Mouse (Mus musculus) CH12.LX (cell line): Measurements from ENCODE around the gene Supt3. TPM values are rescaled to one million over a fixed set of nuclear protein-coding genes. Genes with fewer than 3 reads are reported as not detected.

Source experiments
- DNase-seq: peaks from one replicate; pipeline ENCODE4 v3.0.0-alpha.2; 2013; ENCODE audit errors: extremely low read depth
- H3K27ac ChIP-seq: 2 replicates; pipeline ENCODE4 v1.5.1; 2012; ENCODE audit warnings: low read depth, mild to moderate bottlenecking, control low read depth, moderate library complexity; ENCODE audit not compliant: insufficient read depth
- H3K27me3 ChIP-seq: replicated peaks from 2 replicates; pipeline ENCODE3; 2012; ENCODE audit warnings: inconsistent platforms
- H3K36me3 ChIP-seq, 2 experiments: replicated peaks in 1 of 2; 2 replicates each; pipeline versions ENCODE3 to v1.6.1; 2012; ENCODE audit warnings: inconsistent platforms in 1 of 2, low read length in 1 of 2, mild to moderate bottlenecking in 1 of 2, mixed read lengths in 1 of 2, moderate library complexity in 1 of 2; ENCODE audit not compliant: control insufficient read depth in 1 of 2, insufficient read depth in 1 of 2
- H3K4me1 ChIP-seq, 2 experiments: 2 replicates each; pipeline ENCODE4 v1.6.1; 2012; ENCODE audit warnings: inconsistent platforms in 1 of 2, moderate library complexity in 1 of 2; ENCODE audit not compliant: insufficient read depth in 2 of 2, control insufficient read depth in 1 of 2
- H3K4me2 ChIP-seq: 2 replicates; pipeline ENCODE4 v1.6.1; 2012; ENCODE audit warnings: low read depth, mild to moderate bottlenecking, control low read depth; ENCODE audit not compliant: poor library complexity, insufficient read depth, severe bottlenecking
- H3K4me3 ChIP-seq, 3 experiments: fragments of 150-350 bp in 1 of 3; sonication (generic) in 1 of 3; replicated peaks in 1 of 3; 2 replicates each; pipeline versions ENCODE3 to v1.5.1; 2011 to 2012; ENCODE audit warnings: low read depth in 2 of 3, low read length in 2 of 3, mild to moderate bottlenecking in 2 of 3, moderate library complexity in 2 of 3, control low read depth in 1 of 3, improper control_type of control experiment in 1 of 3, inconsistent platforms in 1 of 3, mixed read lengths in 1 of 3; ENCODE audit not compliant: poor library complexity in 1 of 3
- H3K79me2 ChIP-seq: replicated peaks from 2 replicates; pipeline ENCODE4 v1.6.1; 2012; ENCODE audit warnings: mild to moderate bottlenecking, moderate library complexity; ENCODE audit not compliant: control insufficient read depth, poor library complexity, insufficient read depth, severe bottlenecking; ENCODE audit errors: extremely low read depth
- H3K9ac ChIP-seq: 2 replicates; pipeline ENCODE4 v1.6.1; 2012; ENCODE audit warnings: low read depth, mild to moderate bottlenecking, control low read depth, moderate library complexity; ENCODE audit not compliant: insufficient read depth
- H3K9me3 ChIP-seq: replicated peaks from 2 replicates; pipeline ENCODE3; 2012; ENCODE audit warnings: low read length, inconsistent platforms, mixed read lengths
- BHLHE40 ChIP-seq: IDR thresholded peaks from 2 replicates; pipeline ENCODE4 v1.6.1; 2011; ENCODE audit warnings: mild to moderate bottlenecking, low read depth, low read length, improper control_type of control experiment
- CHD1 ChIP-seq: IDR thresholded peaks from 2 replicates; pipeline ENCODE4 v1.6.1; 2012; ENCODE audit warnings: low read depth, low read length, improper control_type of control experiment, inconsistent platforms
- CHD2 ChIP-seq: IDR thresholded peaks from 2 replicates; pipeline ENCODE4 v1.6.1; 2011; ENCODE audit warnings: low read length, improper control_type of control experiment
- CTCF ChIP-seq, 2 experiments: IDR thresholded peaks in 1 of 2; conservative IDR thresholded peaks in 1 of 2; 2 replicates each; pipeline ENCODE4 v1.5.1; 2011 to 2012; ENCODE audit warnings: low read depth in 2 of 2, low read length in 2 of 2, improper control_type of control experiment in 1 of 2, inconsistent platforms in 1 of 2, mild to moderate bottlenecking in 1 of 2, moderate library complexity in 1 of 2
- E2F4 ChIP-seq: IDR thresholded peaks from 2 replicates; pipeline ENCODE4 v1.6.1; 2011; ENCODE audit warnings: low read depth, low read length, improper control_type of control experiment; ENCODE audit not compliant: insufficient replicate concordance
- ELF1 ChIP-seq: IDR thresholded peaks from 2 replicates; pipeline ENCODE4 v1.6.1; 2014; ENCODE audit warnings: low read depth, mild to moderate bottlenecking, inconsistent platforms, low read length, improper control_type of control experiment
- EP300 ChIP-seq: IDR thresholded peaks from 2 replicates; pipeline ENCODE4 v1.6.1; 2011; ENCODE audit warnings: low read length, improper control_type of control experiment
- ETS1 ChIP-seq: conservative IDR thresholded peaks from 2 replicates; pipeline ENCODE4 v1.6.1; 2012; ENCODE audit warnings: low read depth, mild to moderate bottlenecking, inconsistent platforms, low read length, improper control_type of control experiment, moderate library complexity
- IRF4 ChIP-seq: IDR thresholded peaks from 2 replicates; pipeline ENCODE4 v1.6.1; 2014; ENCODE audit warnings: low read depth, mild to moderate bottlenecking, inconsistent platforms, low read length, improper control_type of control experiment
- JUN ChIP-seq: IDR thresholded peaks from 2 replicates; pipeline ENCODE4 v1.6.1; 2011; ENCODE audit warnings: low read depth, mild to moderate bottlenecking, low read length, improper control_type of control experiment, moderate library complexity; ENCODE audit not compliant: insufficient read depth
- JUND ChIP-seq: conservative IDR thresholded peaks from 2 replicates; pipeline ENCODE4 v1.6.1; 2011; ENCODE audit warnings: low read depth, low read length, improper control_type of control experiment
- MAFK ChIP-seq: IDR thresholded peaks from 2 replicates; pipeline ENCODE4 v1.6.1; 2011; ENCODE audit warnings: low read length, improper control_type of control experiment; ENCODE audit not compliant: insufficient replicate concordance
- MAX ChIP-seq: IDR thresholded peaks from 2 replicates; pipeline ENCODE4 v1.6.1; 2011; ENCODE audit warnings: low read length, improper control_type of control experiment
- MAZ ChIP-seq: IDR thresholded peaks from 2 replicates; pipeline ENCODE4 v1.6.1; 2012; ENCODE audit warnings: low read depth, mild to moderate bottlenecking, inconsistent platforms, low read length, improper control_type of control experiment, moderate library complexity
- MEF2A ChIP-seq: IDR thresholded peaks from 2 replicates; pipeline ENCODE4 v1.6.1; 2014; ENCODE audit warnings: low read depth, mild to moderate bottlenecking, inconsistent platforms, low read length, improper control_type of control experiment, borderline replicate concordance
- MXI1 ChIP-seq: IDR thresholded peaks from 2 replicates; pipeline ENCODE4 v1.6.1; 2011; ENCODE audit warnings: mild to moderate bottlenecking, low read depth, low read length, improper control_type of control experiment
- MYC ChIP-seq: IDR thresholded peaks from 2 replicates; pipeline ENCODE4 v1.6.1; 2011; ENCODE audit warnings: low read depth, mild to moderate bottlenecking, improper control_type of control experiment, low read length
- NRF1 ChIP-seq: IDR thresholded peaks from 2 replicates; pipeline ENCODE4 v1.6.1; 2014; ENCODE audit warnings: low read depth, mild to moderate bottlenecking, inconsistent platforms, low read length, improper control_type of control experiment, moderate library complexity
- POLR2AphosphoS2 ChIP-seq: IDR thresholded peaks from 2 replicates; pipeline ENCODE4 v1.6.1; 2011; ENCODE audit warnings: low read depth, low read length, improper control_type of control experiment
- RCOR1 ChIP-seq: conservative IDR thresholded peaks from 2 replicates; pipeline ENCODE4 v1.6.1; 2012; ENCODE audit warnings: low read depth, mild to moderate bottlenecking, inconsistent platforms, low read length, improper control_type of control experiment
- SIN3A ChIP-seq: IDR thresholded peaks from 2 replicates; pipeline ENCODE4 v1.6.1; 2012; ENCODE audit warnings: low read length, improper control_type of control experiment, inconsistent platforms
- SMC3 ChIP-seq: IDR thresholded peaks from 2 replicates; pipeline ENCODE4 v1.6.1; 2011; ENCODE audit warnings: low read depth, low read length, improper control_type of control experiment
- TBP ChIP-seq: conservative IDR thresholded peaks from 2 replicates; pipeline ENCODE4 v1.6.1; 2011; ENCODE audit warnings: low read depth, low read length, improper control_type of control experiment
- TCF12 ChIP-seq: IDR thresholded peaks from 2 replicates; pipeline ENCODE4 v1.6.1; 2014; ENCODE audit warnings: low read depth, mild to moderate bottlenecking, inconsistent platforms, low read length, improper control_type of control experiment
- UBTF ChIP-seq: IDR thresholded peaks from 2 replicates; pipeline ENCODE4 v1.6.1; 2012; ENCODE audit warnings: low read depth, mild to moderate bottlenecking, inconsistent platforms, low read length, improper control_type of control experiment, moderate library complexity
- ZMIZ1 ChIP-seq: IDR thresholded peaks from 2 replicates; pipeline ENCODE4 v1.6.1; 2012; ENCODE audit warnings: low read depth, mild to moderate bottlenecking, inconsistent platforms, low read length, improper control_type of control experiment
- ZNF384 ChIP-seq: IDR thresholded peaks from 2 replicates; pipeline ENCODE4 v1.6.1; 2012; ENCODE audit warnings: low read depth, low read length, improper control_type of control experiment, inconsistent platforms
- dilution Hi-C: fragments of 300-500 bp; cut with MboI; formaldehyde crosslinking; loops from 2 replicates; pipeline ENCODE4 v1.14.3; 2020; ENCODE audit warnings: low sequenced_read_pairs; ENCODE audit not compliant: extremely low pct_unique_long_range_greater_than_20kb, extremely low pct_ligation_motif_present
- in situ Hi-C: fragments of 300-500 bp; cut with MboI; formaldehyde crosslinking; loops from 3 replicates; pipeline ENCODE4 v1.14.3; 2019; ENCODE audit warnings: low sequenced_read_pairs, low pct_ligation_motif_present, low pct_unique_long_range_greater_than_20kb, mixed read lengths
- polyA plus RNA-seq: library from polyadenylated mRNA; unstranded; fragments of >175 nt; gene quantifications from 2 replicates; pipeline ENCODE4 v1.2.1, GENCODE M21; 2012; ENCODE audit warnings: low read depth; ENCODE audit not compliant: insufficient read length
- total RNA-seq, 2 experiments: library from RNA; depleted of rRNA; stranded (reverse); fragments of 300-350 nt in 1 of 2; fragments of >200 nt in 1 of 2; gene quantifications; 2 replicates each; pipeline ENCODE4 v1.2.3; 2012 to 2014

Supt3 gene
- total and polyA plus RNA-seq, 3 experiments: 8.3 to 22.7 (median 13.1) TPM

DNA sequence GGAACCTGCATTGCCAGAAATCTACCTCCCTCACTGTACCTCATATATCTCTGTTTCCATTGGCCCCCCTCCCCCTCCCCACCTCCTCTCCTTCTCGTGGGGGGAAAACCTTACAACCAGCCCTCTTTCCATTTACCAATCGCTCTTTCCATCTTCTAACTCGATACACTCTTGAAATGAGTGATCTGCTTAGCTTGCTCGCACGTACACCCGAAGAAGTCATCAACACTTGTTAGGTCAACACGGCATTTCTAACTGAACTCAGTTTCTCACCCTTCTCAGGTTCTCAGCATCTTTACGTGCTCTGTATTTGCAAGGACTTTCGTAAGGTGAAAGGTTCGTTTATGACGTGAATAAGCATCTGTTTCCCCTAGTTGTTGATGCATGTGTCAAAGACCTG, 10.6 kb upstream of the Supt3 start:
- Histone ChIP-seq H3K4me3 (peak overlapping the region in 1 of 3 experiments; percentile 41), H3K4me1 (peaks cover 4 to 20% of the 10 kb centered on the region in 2 experiments; a peak in 3 of 4 replicates), H3K9ac (peak overlapping the region; percentile 66), H3K4me2 (peak overlapping the region; percentile 95), H3K79me2 (no peaks in the 10 kb centered on the region), H3K9me3 (no peaks in the 10 kb centered on the region), H3K36me3 (no peaks in the 10 kb centered on the region), H3K27ac (peak overlapping the region; percentile 71), H3K27me3 (no peaks in the 10 kb centered on the region)
- in situ Hi-C loops (no loop called here), dilution Hi-C loops (no loop called here)
- DNase-seq: peak; percentile 71
- TF ChIP-seq JUN: peak; percentile 75; the same call in 1 of the 2 replicates
- peak; percentile 97 for TF ChIP-seq IRF4
- TF ChIP-seq MAX: peak; percentile 43; the same call in 1 of the 2 replicates
- no peak for TF ChIP-seq TBP
- TF ChIP-seq CTCF (conservative IDR thresholded peaks at IDR 0.05 in 1 of 2, IDR thresholded peaks at IDR 0.05 in 1 of 2; ENCODE audit: low read depth in 2 of 2, low read length in 2 of 2): no peak
- TF ChIP-seq TCF12: peak; percentile 71; the same call in 1 of the 2 replicates
- no peak for TF ChIP-seq MYC
- TF ChIP-seq MAZ: peak; percentile 80; the same call in 1 of the 2 replicates
- TF ChIP-seq UBTF: no peak
- no peak for TF ChIP-seq ZMIZ1
- TF ChIP-seq RCOR1: no peak
- peak; percentile 68 for TF ChIP-seq BHLHE40
- TF ChIP-seq SIN3A: 0 out of 2 replicates have a peak, but pooled peaks have one; percentile 46
- no peak for TF ChIP-seq ELF1
- TF ChIP-seq SMC3: no peak; the same call in 1 of the 2 replicates
- no peak for TF ChIP-seq ZNF384
- TF ChIP-seq NRF1: no peak
- no peak for TF ChIP-seq POLR2AphosphoS2
- TF ChIP-seq MEF2A: peak; percentile 81; the same call in 1 of the 2 replicates
- TF ChIP-seq CHD2: peak; percentile 85
- TF ChIP-seq CHD1: 0 out of 2 replicates have a peak, but pooled peaks have one; percentile 16
- TF ChIP-seq MXI1: no peak; the same call in 1 of the 2 replicates
- peak; percentile 72 for TF ChIP-seq EP300
- no peak for TF ChIP-seq E2F4
- TF ChIP-seq JUND: peak; percentile 86
- peak; percentile 62; the same call in 1 of the 2 replicates for TF ChIP-seq MAFK
- peak; percentile 92 for TF ChIP-seq ETS1
